Mouse (Mus musculus): ENCODE data around the gene Spint3.

GRCm38 (mm10) chr2:164520782-164521181 is 52.5 kb downstream of the Spint3 start:
- TF ChIP-seq CTCF (IDR thresholded peaks at IDR 0.05; ENCODE audit: borderline replicate concordance, insufficient read depth, low read length) (peak; percentile 91), POLR2A (IDR thresholded peaks at IDR 0.05; ENCODE audit: low read depth, low read length) (no peak)
